Mouse (Mus musculus): ENCODE data around the gene Gm21887. TPM values are rescaled to one million over a fixed set of nuclear protein-coding genes. Genes with fewer than 3 reads are reported as not detected.

Gene Gm21887
- polyA plus RNA-seq (2021; fragmentation: Nextera tagmentation) = 14.6 and 22.3 TPM in 2 replicates
- long read RNA-seq, experiment 1, partial matches to known transcripts = 6 of 9 reads
- long read RNA-seq, experiment 1, other reads (novel, unspliced or antisense) = 3 of 9 reads
- long read RNA-seq, experiment 2, partial matches to known transcripts = 1 of 1 reads
- long read RNA-seq, experiment 2, other reads (novel, unspliced or antisense) = 0 of 1 reads

GRCm38 (mm10) chrX:170009016-170009750 lies at the start of gene Gm21887:
Gene Gm21887, plus strand, starts transcription at chrX:170009659.

Other genes with a start within 250 kb of the Gm21887 start
- gene 4933400A11Rik, start 230.0 kb upstream of the Gm21887 start, polyA plus RNA-seq (2021; fragmentation: Nextera tagmentation) = not detected in 2 replicates

Data from left cerebral cortex, adult 6 months (tissue).